Mouse (Mus musculus) forebrain, embryonic 11.5 days (tissue): ENCODE measurements around the gene 2010111I01Rik. TPM values are rescaled to one million over a fixed set of nuclear protein-coding genes. Genes with fewer than 3 reads are reported as not detected.

Experiments used
- ATAC-seq: fragments of 200-750 bp; cut with Nextera tagmentation; replicated peaks from 2 replicates; pipeline ENCODE4 v1.8.0; 2017; ENCODE audit warnings: moderate TSS enrichment; ENCODE audit not compliant: low FRiP score
- DNase-seq: peaks from one replicate; pipeline ENCODE4 v3.0.0-alpha.2; 2017; ENCODE audit warnings: low spot score
- H3K27ac ChIP-seq: fragments of 300-500 bp; sonication (generic); 2 replicates; pipeline ENCODE4 v1.5.1; 2014; ENCODE audit warnings: low read depth, low read length
- H3K27me3 ChIP-seq: fragments of 300-500 bp; sonication (generic); 2 replicates; pipeline ENCODE4 v1.6.1; 2014; ENCODE audit warnings: mild to moderate bottlenecking, low read length, mixed read lengths; ENCODE audit not compliant: control insufficient read depth, insufficient read depth
- H3K36me3 ChIP-seq: fragments of 300-500 bp; sonication (generic); 2 replicates; pipeline ENCODE4 v1.6.1; 2014; ENCODE audit warnings: mild to moderate bottlenecking, low read length, moderate library complexity, mixed read lengths; ENCODE audit not compliant: control insufficient read depth, insufficient read depth
- H3K4me1 ChIP-seq: fragments of 300-500 bp; sonication (generic); replicated peaks from 2 replicates; pipeline ENCODE4 v1.6.1; 2014; ENCODE audit warnings: low read length, mixed read lengths; ENCODE audit not compliant: control insufficient read depth, insufficient read depth
- H3K4me2 ChIP-seq: fragments of 300-500 bp; sonication (generic); 2 replicates; pipeline ENCODE4 v1.6.1; 2014; ENCODE audit warnings: low read depth, mild to moderate bottlenecking, low read length, moderate library complexity, mixed read lengths; ENCODE audit not compliant: severe bottlenecking
- H3K4me3 ChIP-seq: fragments of 300-500 bp; sonication (generic); 2 replicates; pipeline ENCODE4 v1.5.1; 2014; ENCODE audit warnings: low read depth, low read length
- H3K9ac ChIP-seq: fragments of 300-500 bp; sonication (generic); 2 replicates; pipeline ENCODE4 v1.6.1; 2014; ENCODE audit warnings: low read length
- H3K9me3 ChIP-seq: fragments of 300-500 bp; sonication (generic); 2 replicates; pipeline ENCODE4 v1.6.1; 2016; ENCODE audit warnings: low read length, mixed read lengths; ENCODE audit not compliant: control insufficient read depth
- WGBS: fragments of 180-500 bp; shearing (Covaris S2); extraction: QIAGEN DNeasy Blood & Tissue Kit; methylation state at CpG from one replicate; pipeline ENCODE4 v1.1.7; 2014; 5-methylcytosine and 5-hydroxymethylcytosine counted together
- polyA plus RNA-seq: library from polyadenylated mRNA; unstranded; fragments of >200 nt; fragmentation: Nextera tagmentation; extraction: Ambion mirVana; gene quantifications from 2 replicates; pipeline ENCODE4 v1.2.1, GENCODE M21; 2014

The 2010111I01Rik gene
- polyA plus RNA-seq, 1 experiment from 2014 or later = 38.9 TPM

- no peak for DNase-seq
- H3K4me2 ChIP-seq = no peak overlapping the region
- H3K4me1 ChIP-seq = peaks cover 3% of the 10 kb centered on the region; the same call in 1 of the 2 replicates
- no peak overlapping the region for H3K27ac ChIP-seq
- no peak overlapping the region for H3K4me3 ChIP-seq
- 62% methylated on average over 1 of the region's 1 CpGs for WGBS
- H3K9me3 ChIP-seq = no peaks in the 10 kb centered on the region
- H3K9ac ChIP-seq = no peak overlapping the region
- H3K27me3 ChIP-seq = no peaks in the 10 kb centered on the region
- H3K36me3 ChIP-seq = no peaks in the 10 kb centered on the region; the same call in 1 of the 2 replicates
- ATAC-seq = no peak
Observed at GRCm38 (mm10) chr13:63148157-63148556, 183.5 kb downstream of the 2010111I01Rik start.

DNA sequence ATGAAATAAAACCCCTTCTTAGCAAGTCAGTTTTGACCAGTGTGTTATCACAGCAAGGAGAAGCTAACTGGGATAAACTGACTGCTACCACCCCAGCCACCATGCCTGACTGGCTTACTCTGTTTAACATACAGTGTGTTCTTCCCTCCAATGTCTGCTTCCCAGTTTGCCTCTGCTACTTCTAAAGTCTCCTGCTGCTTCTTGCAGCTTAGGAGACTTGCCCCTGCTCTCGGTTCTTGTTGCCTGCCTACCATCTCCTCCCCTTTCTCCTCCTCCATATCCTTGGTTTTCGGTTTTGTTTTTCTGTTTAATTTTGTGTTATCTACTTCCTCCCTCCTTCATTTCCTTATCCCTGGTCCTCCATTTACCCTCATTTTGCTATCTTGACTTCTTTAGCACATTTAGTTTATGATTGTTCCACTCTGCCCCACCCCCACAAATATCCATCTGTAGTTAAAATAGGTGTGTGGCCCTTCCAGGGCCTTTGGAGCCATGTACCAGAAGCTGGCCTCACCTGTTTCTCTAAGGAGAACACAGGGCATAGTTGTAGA is 185.9 kb downstream of the 2010111I01Rik start:
- 48% methylated on average over 2 of the region's 2 CpGs for WGBS

DNA sequence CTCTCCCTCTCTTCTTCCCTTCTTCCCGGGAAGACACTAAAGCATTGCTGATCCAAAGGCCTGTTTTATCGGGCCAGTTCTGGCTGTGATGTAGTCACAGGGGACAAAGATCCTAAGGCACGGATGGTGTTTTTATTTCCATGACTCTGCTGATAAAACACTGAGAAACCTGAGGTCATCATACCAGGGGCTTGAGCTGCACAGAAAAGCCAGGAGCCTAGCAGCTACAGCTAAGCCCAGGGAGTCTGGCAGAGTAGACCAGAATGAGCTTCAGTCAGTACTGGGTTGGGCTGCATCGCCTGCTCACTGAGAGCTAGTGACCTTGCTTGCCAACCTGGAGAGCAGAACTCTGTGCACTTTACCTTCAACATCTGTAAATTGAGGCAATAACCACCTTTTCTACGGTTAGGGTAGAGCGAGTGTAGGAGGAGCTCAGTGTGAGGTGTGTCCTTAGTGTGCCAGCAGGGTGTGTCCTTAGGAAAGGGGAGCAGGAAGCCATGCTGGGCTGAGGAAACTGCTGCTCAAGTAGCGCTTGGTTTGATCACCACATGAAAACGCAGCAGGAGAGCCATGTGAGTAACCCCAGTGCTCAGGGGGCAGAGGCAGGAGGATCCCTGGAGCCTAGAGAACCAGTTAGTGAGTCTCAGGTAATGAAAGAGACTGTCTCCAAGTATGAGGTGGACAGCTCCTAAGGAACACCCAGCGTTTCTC is 186.5 kb downstream of the 2010111I01Rik start:
- H3K4me3 ChIP-seq = no peak overlapping the region
- WGBS = 87% methylated on average over 9 of the region's 9 CpGs
- no peak overlapping the region for H3K27ac ChIP-seq
- ATAC-seq (no peak), DNase-seq (no peak)
- peaks cover 5% of the 10 kb centered on the region; the same call in 1 of the 2 replicates for H3K4me1 ChIP-seq
- no peak overlapping the region for H3K9ac ChIP-seq
- H3K36me3 ChIP-seq = no peaks in the 10 kb centered on the region
- no peaks in the 10 kb centered on the region for H3K27me3 ChIP-seq
- H3K4me2 ChIP-seq = no peak overlapping the region
- no peaks in the 10 kb centered on the region for H3K9me3 ChIP-seq

More for the DNA sequence above, 185.9 kb downstream of the 2010111I01Rik start:
- no peaks in the 10 kb centered on the region for H3K9me3 ChIP-seq
- no peak overlapping the region for H3K27ac ChIP-seq
- peaks cover 5% of the 10 kb centered on the region; the same call in 1 of the 2 replicates for H3K4me1 ChIP-seq
- H3K9ac ChIP-seq = no peak overlapping the region
- no peaks in the 10 kb centered on the region; the same call in 1 of the 2 replicates for H3K36me3 ChIP-seq
- no peak overlapping the region for H3K4me3 ChIP-seq
- no peaks in the 10 kb centered on the region for H3K27me3 ChIP-seq
- DNase-seq (no peak), ATAC-seq (no peak)
- H3K4me2 ChIP-seq = no peak overlapping the region

DNA sequence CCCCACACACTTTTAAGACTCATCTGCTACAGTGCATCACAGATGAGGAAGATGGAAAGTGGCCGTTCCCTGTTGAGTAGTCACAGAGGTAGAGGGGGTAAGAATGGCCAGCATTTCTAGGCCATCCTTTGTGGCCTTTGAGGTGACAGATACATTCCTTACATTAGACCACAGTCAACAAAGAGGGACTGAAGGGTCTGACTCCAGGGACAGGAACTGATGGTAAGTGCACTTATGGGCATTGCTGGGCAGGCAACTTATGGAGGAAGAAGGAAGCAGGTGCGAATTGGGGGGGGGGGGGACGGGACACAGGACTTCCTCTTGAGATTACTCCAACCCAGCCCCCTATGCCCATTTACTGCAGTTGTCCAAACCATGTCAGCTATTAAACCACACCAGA is 187.8 kb downstream of the 2010111I01Rik start:
- ATAC-seq (no peak), DNase-seq (no peak)
- H3K27ac ChIP-seq = no peak overlapping the region
- H3K36me3 ChIP-seq = no peaks in the 10 kb centered on the region
- no peak overlapping the region for H3K9ac ChIP-seq
- no peaks in the 10 kb centered on the region for H3K27me3 ChIP-seq
- 0 out of 2 replicates have a peak, but pooled peaks cover 2% of the 10 kb centered on the region for H3K4me1 ChIP-seq
- no peak overlapping the region for H3K4me3 ChIP-seq
- 75% methylated on average over 3 of the region's 3 CpGs for WGBS
- no peaks in the 10 kb centered on the region for H3K9me3 ChIP-seq
- no peak overlapping the region for H3K4me2 ChIP-seq

- 0 out of 2 replicates have a peak, but pooled peaks cover 2% of the 10 kb centered on the region for H3K4me1 ChIP-seq
- ATAC-seq (no peak), DNase-seq (no peak)
- 39% methylated on average over 2 of the region's 2 CpGs for WGBS
- H3K4me3 ChIP-seq = no peak overlapping the region
- no peak overlapping the region for H3K9ac ChIP-seq
- no peak overlapping the region for H3K4me2 ChIP-seq
- H3K27me3 ChIP-seq = no peaks in the 10 kb centered on the region
- H3K9me3 ChIP-seq = no peaks in the 10 kb centered on the region
- H3K36me3 ChIP-seq = no peaks in the 10 kb centered on the region
- H3K27ac ChIP-seq = no peak overlapping the region
Observed at GRCm38 (mm10) chr13:63153397-63153796, 188.7 kb downstream of the 2010111I01Rik start.

- Histone ChIP-seq H3K9ac (no peak overlapping the region), H3K27me3 (no peaks in the 10 kb centered on the region), H3K27ac (no peak overlapping the region), H3K9me3 (no peaks in the 10 kb centered on the region), H3K4me2 (no peak overlapping the region), H3K4me1 (0 out of 2 replicates have a peak, but pooled peaks cover 2% of the 10 kb centered on the region), H3K36me3 (no peaks in the 10 kb centered on the region), H3K4me3 (no peak overlapping the region)
- ATAC-seq (no peak), DNase-seq (no peak)
- WGBS = 74% methylated on average over 7 of the region's 7 CpGs
Observed at GRCm38 (mm10) chr13:63154851-63155571, 190.3 kb downstream of the 2010111I01Rik start.

- Histone ChIP-seq H3K36me3 (no peaks in the 10 kb centered on the region), H3K4me2 (no peak overlapping the region), H3K9me3 (no peaks in the 10 kb centered on the region), H3K4me3 (no peak overlapping the region), H3K27me3 (no peaks in the 10 kb centered on the region), H3K4me1 (0 out of 2 replicates have a peak, but pooled peaks cover 2% of the 10 kb centered on the region), H3K27ac (no peak overlapping the region), H3K9ac (no peak overlapping the region)
- WGBS = 89% methylated on average over 10 of the region's 10 CpGs
- ATAC-seq = no peak
- DNase-seq = no peak
Observed at GRCm38 (mm10) chr13:63156264-63156663, 191.6 kb downstream of the 2010111I01Rik start.

GRCm38 (mm10) chr13:63170282-63171073 is 205.8 kb downstream of the 2010111I01Rik start:
- DNase-seq = no peak
- Histone ChIP-seq H3K4me3 (no peak overlapping the region), H3K9me3 (no peaks in the 10 kb centered on the region; the same call in 1 of the 2 replicates), H3K4me2 (no peak overlapping the region), H3K36me3 (no peaks in the 10 kb centered on the region), H3K4me1 (peaks cover 6% of the 10 kb centered on the region; the same call in 1 of the 2 replicates), H3K9ac (no peak overlapping the region), H3K27me3 (no peaks in the 10 kb centered on the region; the same call in 1 of the 2 replicates), H3K27ac (peak overlapping the region; percentile 25; the same call in 1 of the 2 replicates)
- ATAC-seq = 0 out of 2 replicates have a peak, but pooled peaks have one; percentile 12
- 63% methylated on average over 11 of the region's 11 CpGs for WGBS
